Mouse (Mus musculus): ENCODE measurements around the gene Pdap1.
"Not testable (repeated sequence)": the region's sequence is repeated elsewhere in the genome, so short reads cannot be mapped to it uniquely, and the experiment has no call there.

Pdap1 gene

DNA sequence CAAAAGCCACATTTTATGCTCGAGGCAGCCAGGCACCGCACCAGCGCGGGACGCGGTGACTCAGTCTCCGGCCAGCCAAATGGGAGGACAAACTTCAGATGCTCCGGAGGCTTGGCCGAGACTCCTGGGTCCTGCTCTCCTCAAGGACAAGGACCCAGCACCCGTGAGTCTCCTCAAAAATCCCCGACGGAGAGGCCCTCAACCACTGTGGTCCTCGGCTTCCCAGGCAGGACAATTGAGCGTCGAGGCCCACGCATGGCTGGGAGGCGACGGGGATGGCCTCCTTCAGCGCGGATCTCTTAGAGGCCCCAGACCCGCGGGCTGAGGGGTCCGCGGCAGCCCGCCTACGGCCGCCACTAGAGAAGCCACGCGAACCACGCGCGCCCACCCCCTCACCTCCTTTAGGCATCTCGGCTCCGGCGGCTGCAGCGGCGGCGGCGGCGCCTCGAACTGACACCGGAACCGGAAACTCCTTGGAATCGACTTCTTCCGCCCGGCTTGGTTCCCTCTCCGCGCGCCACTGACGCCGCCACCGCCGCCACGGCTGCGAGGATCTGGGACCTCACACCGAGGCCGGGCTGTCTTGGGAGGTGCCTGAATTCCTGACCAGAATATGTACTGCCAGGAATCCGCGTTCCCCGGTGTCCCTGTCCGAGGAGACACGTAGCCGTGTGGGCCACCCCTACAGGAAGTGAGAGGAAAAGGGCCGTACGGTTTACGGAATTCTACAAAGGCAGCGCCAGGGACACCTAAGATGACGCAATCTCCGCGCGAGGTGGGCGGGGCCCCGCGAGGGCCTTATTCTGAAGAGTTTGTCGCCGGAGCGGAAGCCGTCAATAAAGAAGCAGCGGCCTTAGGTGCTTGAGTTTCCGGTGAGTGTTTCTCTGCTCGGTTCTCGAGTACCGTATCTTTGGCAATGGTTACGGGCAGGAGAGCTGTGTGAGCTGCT, at the start of gene Pdap1, which contains the start of gene Bud31:
TSS of gene Pdap1 (minus strand) at position 668 of the 949 bp plus-strand sequence.
TSS of gene Bud31 (plus strand) at position 792 of the 949 bp plus-strand sequence.
- DNase-seq, result peak; percentile 96

DNA sequence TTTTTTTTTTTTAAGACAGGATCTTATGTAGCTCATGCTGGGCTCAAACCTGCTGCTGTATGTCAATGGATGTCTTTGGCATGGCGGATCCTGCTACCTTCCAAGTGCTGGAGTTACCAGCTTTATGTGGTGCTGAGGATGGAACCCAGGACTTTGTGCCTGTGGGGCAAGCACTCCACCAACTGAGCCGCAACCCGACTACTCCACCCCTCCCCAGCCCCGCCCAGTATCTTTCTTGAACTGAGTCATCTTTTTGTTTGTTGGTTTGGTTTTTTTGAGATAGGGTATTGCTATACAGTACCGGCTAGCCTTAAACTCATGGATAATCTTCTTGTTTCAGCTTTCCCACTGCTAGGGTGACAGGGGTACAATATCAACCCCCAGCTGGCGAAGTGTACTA, 49.4 kb upstream of the Pdap1 start:
- no peak for DNase-seq

- DNase-seq, result no peak
Measured at GRCm38 (mm10) chr5:145185244-145185643, 45.2 kb upstream of the Pdap1 start.

- no peak for DNase-seq
Measured at GRCm38 (mm10) chr5:145178461-145178980, 38.5 kb upstream of the Pdap1 start.

DNA sequence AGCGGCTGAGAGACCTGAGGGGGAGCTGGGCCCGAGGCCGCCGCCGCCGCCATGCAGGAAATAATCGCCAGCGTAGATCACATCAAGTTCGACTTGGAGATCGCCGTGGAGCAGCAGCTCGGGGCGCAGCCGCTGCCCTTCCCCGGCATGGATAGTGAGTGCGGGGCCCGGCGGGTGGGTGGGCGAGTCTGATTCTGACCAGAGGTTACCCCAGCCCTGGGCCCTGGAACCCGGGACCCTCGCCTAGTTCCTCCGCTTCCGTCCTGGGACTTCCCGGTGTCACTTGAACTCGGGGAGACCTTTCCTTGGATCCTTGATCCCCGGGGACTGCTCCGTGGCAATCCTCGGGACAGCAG, 27.2 kb upstream of the Pdap1 start:
- DNase-seq, result no peak

- DNase-seq, result peak; percentile 99
Measured at GRCm38 (mm10) chr5:145166536-145167305, 26.7 kb upstream of the Pdap1 start, which contains the start of the genes Ptcd1 and Cpsf4. Ptcd1 (minus strand) TSS chr5:145167108. Cpsf4 (plus strand) TSS chr5:145167213.

- no peak for DNase-seq
Measured at GRCm38 (mm10) chr5:145165184-145165583, 25.1 kb upstream of the Pdap1 start.

- DNase-seq, result no peak
Measured at GRCm38 (mm10) chr5:145164710-145165109, 24.7 kb upstream of the Pdap1 start.

GRCm38 (mm10) chr5:145161361-145161760, 21.3 kb upstream of the Pdap1 start:
- no peak for DNase-seq

- DNase-seq, result no peak
Measured at GRCm38 (mm10) chr5:145152690-145153089, 12.7 kb upstream of the Pdap1 start.

DNA sequence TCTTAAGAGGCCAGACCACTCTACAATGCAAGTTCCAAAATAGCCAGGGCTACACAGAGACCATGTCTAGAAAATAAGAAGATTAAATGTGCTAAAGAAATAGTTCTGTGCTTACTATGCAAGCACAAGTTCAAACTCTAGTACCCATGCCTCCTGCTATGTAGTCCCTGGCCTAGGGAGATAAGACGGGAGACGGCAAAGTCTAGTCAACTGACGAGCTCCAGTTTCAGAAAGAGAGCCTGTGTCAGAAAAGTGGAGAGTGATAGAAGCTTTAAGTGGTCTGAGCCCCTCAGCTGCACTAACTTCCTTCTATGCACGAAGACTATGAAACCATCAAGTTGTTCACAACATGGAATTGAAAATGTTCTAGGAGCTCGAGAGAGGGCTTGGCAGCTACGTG, 9.3 kb upstream of the Pdap1 start:
- no peak for DNase-seq

DNA sequence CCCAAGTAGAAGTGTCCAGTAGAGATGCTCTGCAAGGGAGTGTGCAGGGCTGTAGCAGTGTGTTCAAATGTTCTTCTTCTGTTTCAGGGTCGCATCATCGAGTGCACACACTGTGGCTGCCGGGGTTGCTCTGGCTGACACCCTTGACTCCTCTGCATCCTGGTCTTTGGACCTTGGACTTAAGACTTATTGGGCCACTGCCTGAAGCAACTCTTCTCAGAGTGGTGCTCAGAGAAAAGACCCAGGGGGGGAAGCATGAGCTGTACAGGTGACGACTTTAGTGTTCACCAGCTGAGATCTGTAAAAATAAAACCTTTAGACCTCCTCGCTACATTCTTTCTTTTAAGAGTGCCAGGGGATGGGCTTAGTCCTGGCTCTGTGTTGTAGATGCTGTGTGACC, 7.7 kb upstream of the Pdap1 start:
- no peak for DNase-seq

DNA sequence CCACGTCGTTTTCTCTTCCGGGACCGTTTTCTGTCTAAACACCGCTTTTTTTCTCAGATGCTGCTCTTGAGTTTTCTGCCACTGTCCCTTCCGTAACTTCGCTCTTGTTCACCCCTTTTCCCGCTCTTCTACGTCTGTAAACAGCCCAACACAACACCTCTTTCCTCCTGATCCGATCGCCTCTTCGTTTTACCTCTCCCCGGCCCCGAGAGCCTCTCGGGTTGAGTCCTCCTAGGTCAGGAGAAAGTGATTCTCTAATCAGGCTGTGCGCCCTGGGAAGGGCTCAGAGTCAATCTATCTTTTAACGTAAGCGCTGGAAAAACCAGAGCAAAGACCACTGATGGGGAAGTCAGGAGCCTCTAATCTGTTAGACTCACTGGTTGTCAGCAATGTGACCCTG, 573 bp upstream of the Pdap1 start:
- no peak for DNase-seq

- no peak for DNase-seq
Measured at GRCm38 (mm10) chr5:145138836-145139235, 1.2 kb downstream of the Pdap1 start.

DNA sequence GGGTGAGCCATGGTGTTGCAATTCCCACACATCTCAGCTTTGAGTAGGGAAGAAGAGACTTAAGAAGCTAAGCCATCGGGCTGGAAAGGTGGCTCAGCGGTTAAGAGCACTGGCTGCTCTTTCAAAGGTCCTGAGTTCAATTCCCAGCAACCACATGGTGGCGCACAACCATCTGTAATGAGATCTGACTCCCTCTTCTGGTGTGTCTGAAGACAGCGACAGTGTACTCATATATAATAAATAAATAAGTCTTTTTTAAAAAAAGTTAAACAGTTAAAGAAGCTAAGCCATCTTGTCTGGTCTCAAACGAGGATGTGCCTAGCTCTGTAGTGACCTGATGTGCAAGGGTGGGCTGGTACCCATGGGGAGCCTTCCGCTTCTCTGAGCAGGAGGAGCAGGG, 6.8 kb downstream of the Pdap1 start:
- not testable (repeated sequence) for DNase-seq

DNA sequence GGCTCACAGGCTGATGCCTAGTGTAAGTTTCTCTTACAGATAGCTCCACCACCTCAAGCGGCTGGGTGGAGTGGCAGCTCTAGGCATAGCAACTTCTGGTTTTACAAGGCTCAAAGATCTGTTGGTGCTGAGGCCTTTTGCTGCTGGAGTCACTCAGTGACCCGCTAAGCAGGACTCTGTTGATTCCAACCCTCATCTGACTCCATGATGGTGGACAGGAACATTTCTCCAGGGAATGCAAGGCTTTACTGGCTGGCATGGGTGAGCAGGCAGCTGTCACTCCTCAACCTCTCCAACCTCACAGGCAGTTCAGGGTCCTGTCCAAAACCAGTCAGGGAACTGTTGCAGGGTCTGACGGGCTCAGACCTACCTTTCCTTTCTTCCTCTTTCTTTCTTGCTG, 9.0 kb downstream of the Pdap1 start:
- no peak for DNase-seq

DNA sequence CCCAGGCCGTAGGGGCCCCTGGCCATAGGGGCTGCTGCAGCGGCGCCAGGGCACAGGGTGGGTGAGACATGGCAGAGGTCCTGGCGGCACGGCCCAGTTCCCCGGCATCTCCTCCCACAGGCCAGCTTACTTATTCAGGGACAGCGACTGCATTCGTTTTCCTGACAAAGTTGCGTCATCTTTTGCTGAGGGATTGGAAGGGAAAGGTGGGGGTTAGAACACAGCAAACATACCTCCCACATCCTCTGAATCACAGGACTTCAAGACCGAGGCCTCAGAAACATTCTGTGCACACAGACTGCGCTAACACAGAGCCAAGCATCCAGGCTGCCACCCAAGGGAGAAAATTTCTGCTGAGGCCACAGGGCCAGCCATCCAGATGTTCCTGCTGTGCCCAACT, 9.8 kb downstream of the Pdap1 start:
- no peak for DNase-seq

- DNase-seq, result not testable (repeated sequence)
Measured at GRCm38 (mm10) chr5:145129773-145130172, 10.3 kb downstream of the Pdap1 start.

- no peak for DNase-seq
Measured at GRCm38 (mm10) chr5:145129124-145129523, 10.9 kb downstream of the Pdap1 start.

DNA sequence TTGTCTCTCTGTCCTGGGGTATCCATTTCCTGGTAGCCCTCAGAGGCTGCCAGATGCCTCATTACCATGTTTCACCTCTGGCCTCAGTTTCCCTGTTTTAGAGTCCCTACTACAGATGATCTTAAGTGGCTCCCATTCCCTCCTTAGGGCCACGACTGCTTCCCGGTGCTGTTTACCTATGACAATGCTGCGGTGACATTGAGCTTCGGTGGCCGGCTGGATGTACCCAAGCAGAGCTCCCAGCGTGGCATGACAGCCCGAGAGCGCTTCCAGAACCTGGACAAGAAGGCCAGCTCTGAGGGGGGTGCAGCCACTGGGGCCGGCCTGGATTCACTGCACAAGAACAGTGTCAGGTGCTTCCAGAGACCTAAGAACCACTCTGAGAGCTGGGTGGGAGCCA, 13.5 kb downstream of the Pdap1 start:
- no peak for DNase-seq

- no peak for DNase-seq
Measured at GRCm38 (mm10) chr5:145123396-145123795, 16.6 kb downstream of the Pdap1 start.

DNA sequence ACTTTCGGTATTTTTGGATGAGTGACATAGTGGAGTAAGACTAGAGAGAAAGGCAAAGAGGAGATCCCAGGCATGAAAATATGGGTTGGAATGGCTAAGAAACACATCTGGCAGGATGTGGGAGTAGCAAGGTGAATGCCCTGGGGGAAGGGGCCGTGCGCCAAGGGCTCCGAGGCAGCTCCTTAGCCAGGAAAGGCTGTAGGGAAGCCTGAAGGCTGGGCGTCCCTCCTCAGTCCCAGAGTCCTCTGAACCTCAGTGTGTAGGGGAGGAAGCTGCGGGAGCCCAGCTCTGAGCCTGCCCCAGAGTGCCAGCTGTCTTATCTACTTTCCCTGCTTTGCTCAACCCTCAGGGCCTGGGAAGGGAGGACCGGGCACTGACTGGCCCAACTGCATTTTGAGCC, 19.1 kb downstream of the Pdap1 start:
- DNase-seq, result no peak

DNA sequence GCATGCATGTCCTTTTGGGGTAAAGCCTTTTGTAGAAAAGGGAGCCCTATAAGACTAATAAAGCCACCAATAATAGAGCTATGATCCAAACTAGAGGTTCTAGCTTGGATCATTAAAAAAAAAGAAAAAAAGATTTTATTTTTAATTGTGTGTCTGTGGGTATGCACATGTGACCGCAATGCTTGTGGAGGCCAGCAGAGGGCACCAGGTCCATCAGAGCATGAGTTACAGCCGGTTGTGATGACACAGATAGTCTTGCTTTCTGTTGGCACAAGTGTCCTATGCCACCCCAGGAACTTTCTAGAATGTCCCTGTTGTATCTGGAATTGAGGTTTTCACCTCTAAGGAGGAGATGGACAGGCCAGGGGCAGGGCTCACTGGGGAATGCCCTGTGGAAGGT, 20.7 kb downstream of the Pdap1 start:
- DNase-seq, result no peak

GRCm38 (mm10) chr5:145118461-145118860, 21.6 kb downstream of the Pdap1 start:
- no peak for DNase-seq
